Mouse (Mus musculus) frontal cortex, adult (tissue): ENCODE data around the gene Psmd2.

ENCODE experiments used
- ATAC-seq: cut with Nextera tagmentation; 2 replicates; pipeline ENCODE4 v1.9.2; 2017; ENCODE audit warnings: mild to moderate bottlenecking, moderate library complexity, mixed read lengths; ENCODE audit not compliant: low TSS enrichment

Psmd2 gene

GRCm38 (mm10) chr16:20651076-20651946, at the start of gene Psmd2:
TSS of gene Psmd2 (plus strand) at chr16:20651652.
- peak; percentile 97 for ATAC-seq

GRCm38 (mm10) chr16:20604705-20605104, 46.7 kb upstream of the Psmd2 start:
- ATAC-seq: no peak

GRCm38 (mm10) chr16:20610501-20611356, 40.7 kb upstream of the Psmd2 start:
- ATAC-seq: peak; percentile 51

GRCm38 (mm10) chr16:20611357-20612227, 39.9 kb upstream of the Psmd2 start, which contains the start of the genes Eef1akmt4, Gm49333 and Alg3:
TSS of gene Eef1akmt4 (plus strand) at chr16:20611593.
TSS of gene Gm49333 (plus strand) at chr16:20611610.
TSS of gene Alg3 (minus strand) at chr16:20611735.
- peak; percentile 90 for ATAC-seq

- ATAC-seq: peak; percentile 5; the same call in 1 of the 2 replicates
Measured at GRCm38 (mm10) chr16:20619541-20620398, 31.7 kb upstream of the Psmd2 start.

- 0 out of 2 replicates have a peak, but pooled peaks have one; percentile 1 for ATAC-seq
Measured at GRCm38 (mm10) chr16:20620399-20620735, 31.1 kb upstream of the Psmd2 start.

GRCm38 (mm10) chr16:20620751-20621190, 30.7 kb upstream of the Psmd2 start:
- no peak; the same call in 1 of the 2 replicates for ATAC-seq

GRCm38 (mm10) chr16:20621191-20621990, 30.1 kb upstream of the Psmd2 start, which contains the start of gene Camk2n2:
TSS of gene Camk2n2 (minus strand) at chr16:20621287.
- ATAC-seq: peak; percentile 35

GRCm38 (mm10) chr16:20621991-20622685, 29.3 kb upstream of the Psmd2 start:
- ATAC-seq: peak; percentile 48

GRCm38 (mm10) chr16:20623211-20623610, 28.2 kb upstream of the Psmd2 start:
- no peak for ATAC-seq

GRCm38 (mm10) chr16:20628871-20629391, 22.5 kb upstream of the Psmd2 start:
- ATAC-seq: peak; percentile 91

- no peak for ATAC-seq
Measured at GRCm38 (mm10) chr16:20629731-20630634, 21.5 kb upstream of the Psmd2 start, which contains the start of gene Ece2. TSS of gene Ece2 (plus strand) at chr16:20629828.

GRCm38 (mm10) chr16:20637410-20637809, 14.0 kb upstream of the Psmd2 start:
- ATAC-seq: no peak

GRCm38 (mm10) chr16:20638367-20638766, 13.1 kb upstream of the Psmd2 start:
- peak; percentile 16; the same call in 1 of the 2 replicates for ATAC-seq

GRCm38 (mm10) chr16:20642161-20642560, 9.3 kb upstream of the Psmd2 start:
- ATAC-seq: peak; percentile 84

- no peak for ATAC-seq
Measured at GRCm38 (mm10) chr16:20643911-20644310, 7.5 kb upstream of the Psmd2 start.

- ATAC-seq: peak; percentile 33
Measured at GRCm38 (mm10) chr16:20651947-20652310, 477 bp downstream of the Psmd2 start.
